Mouse (Mus musculus): ENCODE measurements at regions not wholly inside any gene's neighbourhood (a gene's known extent, or its start where the extent isn't known, plus 50 kb on each side); places are given as distances from the start of the nearest gene placed in this dataset.

DNA sequence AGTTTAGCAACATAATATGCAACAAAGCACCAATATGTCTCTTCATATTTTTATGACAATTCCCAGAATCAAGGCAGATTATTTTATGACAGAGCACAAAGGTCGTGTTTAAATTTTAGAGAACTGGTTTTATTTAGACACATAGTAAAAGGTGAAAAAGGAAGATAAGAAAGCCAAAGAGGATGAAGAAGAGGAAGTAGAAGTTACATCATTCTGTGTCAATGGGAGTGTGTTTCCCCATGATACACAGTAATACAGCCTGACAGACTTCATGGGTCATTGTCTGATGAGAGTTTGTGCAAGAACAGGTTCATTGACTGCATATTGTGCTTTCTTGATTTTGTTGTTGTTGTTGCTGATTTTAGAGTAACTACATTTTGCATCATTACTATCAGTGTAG, 1053.7 kb upstream of the Adgrl3 start:
- DNase-seq (ENCODE audit: low spot score in 2 of 2), result no peak

DNA sequence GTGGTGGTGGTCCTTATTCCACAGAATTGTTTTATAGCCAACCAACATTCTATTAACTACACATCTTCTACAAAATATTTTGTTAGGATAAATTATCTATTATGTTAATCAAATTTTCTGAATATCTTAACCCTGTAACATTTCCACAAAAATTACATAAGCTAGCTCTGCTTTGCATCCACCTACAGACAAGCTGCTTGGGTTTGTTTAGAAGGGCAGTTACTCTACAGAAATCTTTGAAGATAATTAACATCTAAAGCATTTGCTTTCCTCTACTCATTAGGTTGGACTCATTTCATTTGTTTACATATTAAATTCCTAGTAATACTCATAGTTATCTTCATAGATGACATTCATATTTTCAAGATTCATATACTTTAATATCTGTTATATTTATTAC, 1014.5 kb upstream of the Adgrl3 start:
- DNase-seq (ENCODE audit: low spot score in 2 of 2), result peak in 1 of 2 experiments; percentile 52

DNA sequence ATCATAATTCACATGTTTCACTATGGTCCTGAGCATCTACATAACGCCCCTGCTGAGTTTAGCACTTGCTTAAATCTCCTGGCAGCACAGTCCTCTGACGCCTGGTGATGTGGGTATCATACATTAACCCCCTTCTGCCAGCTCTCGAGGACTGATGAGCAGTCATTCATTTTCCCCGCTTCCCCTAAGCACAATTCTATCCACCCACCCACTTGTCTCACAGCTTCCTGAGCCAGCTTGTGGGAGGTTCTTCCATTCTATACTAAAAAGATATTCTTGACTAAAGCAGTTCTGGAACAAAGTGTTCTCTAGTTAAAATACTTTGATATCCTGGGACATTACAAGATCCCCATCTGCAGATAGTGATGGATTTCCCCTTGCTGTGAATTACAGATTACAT, 981.1 kb upstream of the Adgrl3 start:
- peak; percentile 19 to 34 for DNase-seq (ENCODE audit: low spot score in 2 of 2)

- DNase-seq (ENCODE audit: low spot score in 2 of 2), result no peak
Observed at GRCm38 (mm10) chr5:80039431-80039830, 980.5 kb upstream of the Adgrl3 start.

Data from layer of hippocampus, adult 18-20 months (tissue).